Mouse (Mus musculus): ENCODE data around the gene Zhx3. TPM values are rescaled to one million over a fixed set of nuclear protein-coding genes. Genes with fewer than 3 reads are reported as not detected.

The Zhx3 gene
- total and polyA plus RNA-seq, 3 experiments: 7.9 to 36.8 (median 36.7) TPM

- DNase-seq: no peak
- H3K9ac ChIP-seq (ENCODE audit: low read depth, low read length): no peak overlapping the region
- WGBS: 82% methylated on average over 4 of the region's 4 CpGs
- peaks cover 3% of the 10 kb centered on the region for H3K4me1 ChIP-seq (ENCODE audit: control insufficient read depth, insufficient read depth, low read length)
- peaks cover 7% of the 10 kb centered on the region for H3K36me3 ChIP-seq (ENCODE audit: control insufficient read depth, insufficient read depth, low read length)
- H3K79me2 ChIP-seq (replicated peaks; ENCODE audit: control insufficient read depth, insufficient read depth, low read length): no peaks in the 10 kb centered on the region
- no peak overlapping the region for H3K4me3 ChIP-seq
- intact Hi-C loops (cut with DNase I): no loop called here
- H3K27me3 ChIP-seq (ENCODE audit: control insufficient read depth, insufficient read depth, low read length): no peaks in the 10 kb centered on the region
- TF ChIP-seq CTCF (IDR thresholded peaks at IDR 0.05) (no peak), POLR2A (IDR thresholded peaks at IDR 0.05; ENCODE audit: insufficient read depth, low read depth, low read length) (no peak), EP300 (IDR thresholded peaks at IDR 0.05; ENCODE audit: insufficient read depth, low read depth, low read length) (no peak)
- H3K27ac ChIP-seq: no peak overlapping the region
Observed at GRCm38 (mm10) chr2:160722714-160723113, 150.1 kb downstream of the Zhx3 start.

GRCm38 (mm10) chr2:160718811-160719210 lies 154.0 kb downstream of the Zhx3 start:
- no peak overlapping the region for H3K4me3 ChIP-seq
- no peaks in the 10 kb centered on the region for H3K79me2 ChIP-seq (replicated peaks; ENCODE audit: control insufficient read depth, insufficient read depth, low read length)
- intact Hi-C loops (cut with DNase I): no loop called here
- no peaks in the 10 kb centered on the region for H3K27me3 ChIP-seq (ENCODE audit: control insufficient read depth, insufficient read depth, low read length)
- H3K36me3 ChIP-seq (ENCODE audit: control insufficient read depth, insufficient read depth, low read length): peaks cover 15% of the 10 kb centered on the region
- TF ChIP-seq CTCF (IDR thresholded peaks at IDR 0.05): no peak
- no peak for TF ChIP-seq POLR2A (IDR thresholded peaks at IDR 0.05; ENCODE audit: insufficient read depth, low read depth, low read length)
- no peak for TF ChIP-seq EP300 (IDR thresholded peaks at IDR 0.05; ENCODE audit: insufficient read depth, low read depth, low read length)
- H3K4me1 ChIP-seq (ENCODE audit: control insufficient read depth, insufficient read depth, low read length): no peaks in the 10 kb centered on the region
- WGBS: 89% methylated on average over 3 of the region's 3 CpGs
- no peak for DNase-seq
- no peak overlapping the region for H3K27ac ChIP-seq
- no peak overlapping the region for H3K9ac ChIP-seq (ENCODE audit: low read depth, low read length)

- no peak for DNase-seq
- intact Hi-C loops (cut with DNase I): loop anchor here (1.0 kb wide), 1 partner anchor 170 kb away; no protein-coding TSS in a partner anchor
- Histone ChIP-seq H3K9ac (ENCODE audit: low read depth, low read length) (no peak overlapping the region), H3K79me2 (replicated peaks; ENCODE audit: control insufficient read depth, insufficient read depth, low read length) (no peaks in the 10 kb centered on the region), H3K27me3 (ENCODE audit: control insufficient read depth, insufficient read depth, low read length) (no peaks in the 10 kb centered on the region), H3K27ac (no peak overlapping the region), H3K36me3 (ENCODE audit: control insufficient read depth, insufficient read depth, low read length) (peaks cover 15% of the 10 kb centered on the region), H3K4me3 (no peak overlapping the region), H3K4me1 (ENCODE audit: control insufficient read depth, insufficient read depth, low read length) (no peaks in the 10 kb centered on the region)
- 73% methylated on average over 5 of the region's 5 CpGs for WGBS
- TF ChIP-seq CTCF (IDR thresholded peaks at IDR 0.05): peak; percentile 86
- TF ChIP-seq POLR2A (IDR thresholded peaks at IDR 0.05; ENCODE audit: insufficient read depth, low read depth, low read length): no peak
Observed at GRCm38 (mm10) chr2:160717269-160717668, 155.5 kb downstream of the Zhx3 start.

DNA sequence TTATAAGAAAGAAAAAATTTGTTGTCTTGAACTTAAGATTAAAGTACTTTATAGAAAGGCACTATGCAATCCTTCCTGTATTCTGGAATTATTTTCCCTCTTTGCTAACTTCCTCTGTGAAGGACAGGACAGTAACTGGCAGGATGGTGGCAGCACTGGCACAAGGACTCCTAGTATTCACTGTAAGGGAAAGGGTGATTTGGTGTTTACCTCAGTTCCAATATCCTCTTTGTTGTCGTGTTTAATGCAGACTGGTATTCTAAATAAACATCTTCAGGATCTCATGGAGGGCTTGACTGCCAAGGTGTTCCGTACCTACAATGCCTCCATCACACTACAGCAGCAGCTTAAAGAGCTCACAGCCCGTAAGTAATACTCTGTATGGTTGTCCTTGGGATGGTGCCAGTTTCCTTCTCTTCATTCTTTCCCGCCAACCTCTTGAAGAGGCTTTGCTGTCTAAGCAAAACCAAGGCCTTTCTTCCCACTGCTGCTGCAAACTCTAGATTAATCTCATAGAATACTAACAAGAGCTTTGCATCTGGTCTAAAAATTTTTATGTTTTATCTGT lies 157.3 kb downstream of the Zhx3 start:
- intact Hi-C loops (cut with DNase I): no loop called here

GRCm38 (mm10) chr2:160707673-160708072 lies 165.1 kb downstream of the Zhx3 start:
- no peak for DNase-seq

More for the DNA sequence above, 157.3 kb downstream of the Zhx3 start:
- no peak for DNase-seq
- no peaks in the 10 kb centered on the region for H3K79me2 ChIP-seq (replicated peaks; ENCODE audit: control insufficient read depth, insufficient read depth, low read length)
- H3K27ac ChIP-seq: no peak overlapping the region
- no peaks in the 10 kb centered on the region for H3K4me1 ChIP-seq (ENCODE audit: control insufficient read depth, insufficient read depth, low read length)
- no peaks in the 10 kb centered on the region for H3K27me3 ChIP-seq (ENCODE audit: control insufficient read depth, insufficient read depth, low read length)
- peaks cover 15% of the 10 kb centered on the region for H3K36me3 ChIP-seq (ENCODE audit: control insufficient read depth, insufficient read depth, low read length)
- no peak for TF ChIP-seq POLR2A (IDR thresholded peaks at IDR 0.05; ENCODE audit: insufficient read depth, low read depth, low read length)
- no peak for TF ChIP-seq EP300 (IDR thresholded peaks at IDR 0.05; ENCODE audit: insufficient read depth, low read depth, low read length)
- no peak for TF ChIP-seq CTCF (IDR thresholded peaks at IDR 0.05)
- no peak overlapping the region for H3K9ac ChIP-seq (ENCODE audit: low read depth, low read length)
- H3K4me3 ChIP-seq: no peak overlapping the region
- WGBS: 66% methylated on average over 4 of the region's 4 CpGs

DNA sequence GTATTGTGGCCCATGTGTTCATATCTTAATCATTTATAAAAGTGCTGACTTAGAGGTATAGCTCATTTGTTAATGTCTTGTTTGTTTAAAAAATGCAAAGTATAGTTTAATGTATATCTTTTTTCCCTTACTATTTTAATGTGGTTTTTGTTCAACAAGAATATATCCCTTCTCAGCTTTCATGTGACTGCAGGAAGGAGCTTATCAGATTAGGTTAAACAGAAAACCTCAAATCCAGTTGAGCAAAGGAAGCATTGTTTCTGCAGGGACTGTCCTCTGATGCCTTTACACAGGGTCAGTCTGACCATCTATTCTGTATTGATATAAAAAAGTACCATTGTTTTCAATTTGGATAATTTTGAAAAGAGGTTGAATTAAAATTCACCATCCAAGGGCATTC lies 170.0 kb downstream of the Zhx3 start:
- Histone ChIP-seq H3K4me1 (ENCODE audit: control insufficient read depth, insufficient read depth, low read length) (peaks cover 2% of the 10 kb centered on the region; the same call in 1 of the 2 replicates), H3K27ac (no peak overlapping the region), H3K27me3 (ENCODE audit: control insufficient read depth, insufficient read depth, low read length) (no peaks in the 10 kb centered on the region), H3K79me2 (replicated peaks; ENCODE audit: control insufficient read depth, insufficient read depth, low read length) (no peaks in the 10 kb centered on the region), H3K4me3 (no peak overlapping the region), H3K9ac (ENCODE audit: low read depth, low read length) (no peak overlapping the region), H3K36me3 (ENCODE audit: control insufficient read depth, insufficient read depth, low read length) (peaks cover 34% of the 10 kb centered on the region)
- no peak for DNase-seq
- TF ChIP-seq EP300 (IDR thresholded peaks at IDR 0.05; ENCODE audit: insufficient read depth, low read depth, low read length) (no peak), POLR2A (IDR thresholded peaks at IDR 0.05; ENCODE audit: insufficient read depth, low read depth, low read length) (no peak)
- intact Hi-C loops (cut with DNase I): loop anchor here (5.0 kb wide), 1 partner anchor 56 kb away; the partner anchor contains the start of gene Top1

More at GRCm38 (mm10) chr2:160707673-160708072, 165.1 kb downstream of the Zhx3 start:
- Histone ChIP-seq H3K27me3 (ENCODE audit: control insufficient read depth, insufficient read depth, low read length) (no peaks in the 10 kb centered on the region), H3K9ac (ENCODE audit: low read depth, low read length) (no peak overlapping the region), H3K4me1 (ENCODE audit: control insufficient read depth, insufficient read depth, low read length) (no peaks in the 10 kb centered on the region), H3K36me3 (ENCODE audit: control insufficient read depth, insufficient read depth, low read length) (peaks cover 5% of the 10 kb centered on the region), H3K79me2 (replicated peaks; ENCODE audit: control insufficient read depth, insufficient read depth, low read length) (no peaks in the 10 kb centered on the region), H3K27ac (no peak overlapping the region), H3K4me3 (no peak overlapping the region)
- intact Hi-C loops (cut with DNase I): no loop called here
- TF ChIP-seq EP300 (IDR thresholded peaks at IDR 0.05; ENCODE audit: insufficient read depth, low read depth, low read length) (no peak), POLR2A (IDR thresholded peaks at IDR 0.05; ENCODE audit: insufficient read depth, low read depth, low read length) (no peak), CTCF (IDR thresholded peaks at IDR 0.05) (no peak)
- 90% methylated on average over 3 of the region's 3 CpGs for WGBS
